Comparison of ENCODE assay signal across 11 mouse cellular contexts in the genomic region with DNA sequence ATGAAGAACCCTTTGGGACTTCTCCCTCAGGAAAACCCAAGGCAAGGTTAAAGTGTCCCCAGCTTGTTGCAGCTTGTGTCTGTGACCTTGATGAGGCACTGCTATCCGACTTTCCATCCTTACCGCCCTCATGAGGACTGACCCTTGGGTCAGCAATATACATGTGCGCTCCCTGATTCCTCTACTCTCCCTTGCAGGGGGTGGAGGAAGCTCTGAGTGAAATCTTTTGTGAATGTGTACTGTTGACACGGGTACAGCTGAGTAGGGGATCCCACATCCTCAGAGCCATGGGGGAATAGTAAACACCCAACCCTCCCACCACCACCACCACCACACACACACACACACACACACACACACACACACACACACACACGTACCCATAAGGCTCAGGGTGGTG. TPM values are rescaled to one million over a fixed set of nuclear protein-coding genes. Genes with fewer than 3 reads are reported as not detected.
DNase-seq lines count a peak whose midpoint lies in the region; ATAC-seq lines count a peak whose summit lies in the region.
"Had no signal": no experiment of that assay in that cellular context is flagged by ENCODE, and none has a peak within 500 bp of the region (broad histone marks: within the 10 kb centered on the region; RNA-seq: fewer than 3 reads in every experiment).

No protein-coding gene starts in this region.

- 56% methylated on average over 5 of the region's 5 CpGs for WGBS in kidney, embryonic 14.5 days
- WGBS in midbrain, embryonic 10.5 days: 59% methylated on average over 5 of the region's 5 CpGs
- WGBS in midbrain, embryonic 14.5 days: 66% methylated on average over 5 of the region's 5 CpGs
- WGBS in intestine, embryonic 15.5 days: 42% methylated on average over 5 of the region's 5 CpGs
- 67% methylated on average over 5 of the region's 5 CpGs for WGBS in limb, embryonic 12.5 days

- H3K4me3 ChIP-seq in kidney, embryonic 14.5 days (ENCODE audit: low read length): no peak overlapping the region
- H3K4me3 ChIP-seq in midbrain, embryonic 10.5 days: no peak overlapping the region
- no peak overlapping the region for H3K4me3 ChIP-seq in midbrain, embryonic 14.5 days (replicated peaks; ENCODE audit: low read depth, low read length)
- no peak overlapping the region for H3K4me3 ChIP-seq in intestine, embryonic 15.5 days (replicated peaks)
- H3K4me3 ChIP-seq in limb, embryonic 12.5 days (replicated peaks): no peak overlapping the region
- H3K4me3 ChIP-seq: forebrain, embryonic 13.5 days; midbrain, embryonic 12.5 days had no signal

- H3K27me3 ChIP-seq in kidney, embryonic 14.5 days (ENCODE audit: control insufficient read depth, insufficient read depth, low read length): no peaks in the 10 kb centered on the region
- no peaks in the 10 kb centered on the region for H3K27me3 ChIP-seq in midbrain, embryonic 10.5 days (ENCODE audit: low read depth, poor library complexity, severe bottlenecking)
- no peaks in the 10 kb centered on the region for H3K27me3 ChIP-seq in midbrain, embryonic 14.5 days (ENCODE audit: control insufficient read depth, insufficient read depth, low read length)
- H3K27me3 ChIP-seq in intestine, embryonic 15.5 days (replicated peaks): no peaks in the 10 kb centered on the region
- H3K27me3 ChIP-seq in limb, embryonic 12.5 days: no peaks in the 10 kb centered on the region
- H3K27me3 ChIP-seq: midbrain, embryonic 12.5 days had no signal

- no peak overlapping the region for H3K27ac ChIP-seq in kidney, embryonic 14.5 days (ENCODE audit: low read depth, low read length)
- H3K27ac ChIP-seq in midbrain, embryonic 10.5 days (replicated peaks): peak overlapping the region; percentile 57; the same call in 1 of the 2 replicates
- no peak overlapping the region for H3K27ac ChIP-seq in midbrain, embryonic 14.5 days (replicated peaks; ENCODE audit: low read depth, low read length)
- 0 out of 2 replicates have a peak overlapping the region, but pooled peaks have one; percentile 51 for H3K27ac ChIP-seq in intestine, embryonic 15.5 days
- no peak overlapping the region for H3K27ac ChIP-seq in limb, embryonic 12.5 days
- H3K27ac ChIP-seq: forebrain, embryonic 13.5 days; macrophage; midbrain, embryonic 12.5 days had no signal

- no peaks in the 10 kb centered on the region for H3K4me1 ChIP-seq in kidney, embryonic 14.5 days (ENCODE audit: control insufficient read depth, insufficient read depth, low read length)
- H3K4me1 ChIP-seq in midbrain, embryonic 10.5 days: peaks cover 14% of the 10 kb centered on the region
- H3K4me1 ChIP-seq in midbrain, embryonic 14.5 days (ENCODE audit: control insufficient read depth, insufficient read depth, low read length): 0 out of 2 replicates have a peak, but pooled peaks cover 3% of the 10 kb centered on the region
- H3K4me1 ChIP-seq in intestine, embryonic 15.5 days (replicated peaks): peaks cover 4% of the 10 kb centered on the region; the same call in 1 of the 2 replicates
- peaks cover 4% of the 10 kb centered on the region for H3K4me1 ChIP-seq in limb, embryonic 12.5 days (replicated peaks)

- no peak for DNase-seq in kidney, postnatal 25 days
- DNase-seq in midbrain, embryonic 10.5 days (ENCODE audit: low spot score): no peak
- no peak for DNase-seq in midbrain, embryonic 14.5 days
- no peak for DNase-seq in thymus, postnatal 25 days

- 0 out of 2 replicates have a peak, but pooled peaks have one; percentile 36 for ATAC-seq in kidney, embryonic 14.5 days (ENCODE audit: low FRiP score, low TSS enrichment)
- ATAC-seq in midbrain, embryonic 14.5 days (ENCODE audit: low FRiP score, low TSS enrichment): no peak
- ATAC-seq in intestine, embryonic 15.5 days: no peak; the same call in 1 of the 2 replicates
- peak; percentile 26 for ATAC-seq in limb, embryonic 12.5 days (ENCODE audit: insufficient number of reproducible peaks, insufficient read depth, low FRiP score, low TSS enrichment, low read depth)

- no peak overlapping the region for H3K9ac ChIP-seq in kidney, embryonic 14.5 days (ENCODE audit: low read depth, low read length)
- no peak overlapping the region for H3K9ac ChIP-seq in midbrain, embryonic 14.5 days (replicated peaks; ENCODE audit: low read length)
- H3K9ac ChIP-seq in intestine, embryonic 15.5 days: no peak overlapping the region
- no peak overlapping the region for H3K9ac ChIP-seq in limb, embryonic 12.5 days (replicated peaks)
- H3K9ac ChIP-seq: forebrain, embryonic 13.5 days; midbrain, embryonic 12.5 days had no signal

- H3K4me2 ChIP-seq in kidney, embryonic 14.5 days (replicated peaks; ENCODE audit: low read depth, low read length): no peak overlapping the region
- no peak overlapping the region for H3K4me2 ChIP-seq in midbrain, embryonic 14.5 days (ENCODE audit: low read length)
- no peak overlapping the region for H3K4me2 ChIP-seq in intestine, embryonic 15.5 days (replicated peaks)
- H3K4me2 ChIP-seq in limb, embryonic 12.5 days: no peak overlapping the region
- H3K4me2 ChIP-seq: forebrain, embryonic 13.5 days; midbrain, embryonic 12.5 days had no signal

- H3K9me3 ChIP-seq in kidney, embryonic 14.5 days (ENCODE audit: control insufficient read depth, low read length): no peaks in the 10 kb centered on the region
- no peaks in the 10 kb centered on the region for H3K9me3 ChIP-seq in midbrain, embryonic 10.5 days (replicated peaks)
- H3K9me3 ChIP-seq in midbrain, embryonic 14.5 days (ENCODE audit: control insufficient read depth, low read length): no peaks in the 10 kb centered on the region
- H3K9me3 ChIP-seq in intestine, embryonic 15.5 days: no peaks in the 10 kb centered on the region
- no peaks in the 10 kb centered on the region for H3K9me3 ChIP-seq in limb, embryonic 12.5 days
- H3K9me3 ChIP-seq: forebrain, embryonic 13.5 days; midbrain, embryonic 12.5 days had no signal

- no peaks in the 10 kb centered on the region for H3K36me3 ChIP-seq in kidney, embryonic 14.5 days (ENCODE audit: control insufficient read depth, insufficient read depth, low read length)
- no peaks in the 10 kb centered on the region for H3K36me3 ChIP-seq in midbrain, embryonic 10.5 days
- no peaks in the 10 kb centered on the region for H3K36me3 ChIP-seq in midbrain, embryonic 14.5 days (ENCODE audit: control insufficient read depth, insufficient read depth, low read length)
- no peaks in the 10 kb centered on the region for H3K36me3 ChIP-seq in intestine, embryonic 15.5 days
- H3K36me3 ChIP-seq in limb, embryonic 12.5 days: no peaks in the 10 kb centered on the region
- H3K36me3 ChIP-seq: midbrain, embryonic 12.5 days had no signal

RNA-seq across cellular contexts. Expression of gene Qrich2, which starts 2.7 kb away (rescaled TPM):
- polyA plus RNA-seq in kidney, embryonic 14.5 days (2014; fragmentation: Nextera tagmentation; extraction: Ambion mirVana): 0.34 and 0.39 TPM in 2 replicates
- polyA plus RNA-seq in midbrain, embryonic 10.5 days (2016; fragmentation: Nextera tagmentation; extraction: Ambion mirVana): 0.10 and 0.21 TPM in 2 replicates
- polyA plus RNA-seq in midbrain, embryonic 14.5 days (2014; fragmentation: Nextera tagmentation; extraction: Ambion mirVana): 0.09 TPM in 1 of 2 replicates, not detected in the other
- 0.30 TPM in 1 of 2 replicates, not detected in the other for polyA plus RNA-seq in intestine, embryonic 15.5 days (2015; fragmentation: Nextera tagmentation; extraction: Ambion mirVana)
- polyA plus RNA-seq in limb, embryonic 12.5 days (2016; fragmentation: Nextera tagmentation; extraction: Ambion mirVana): 0.35 TPM in 2 replicates
- polyA plus RNA-seq: forebrain, embryonic 13.5 days; liver, embryonic 16.5 days; macrophage; midbrain, embryonic 12.5 days had no signal

RNA-seq across cellular contexts. Expression of gene Ubald2, which starts 29.4 kb away (rescaled TPM):
- 79.7 and 80.8 TPM in 2 replicates for polyA plus RNA-seq in kidney, embryonic 14.5 days (2014; fragmentation: Nextera tagmentation; extraction: Ambion mirVana)
- 37.5 and 40.9 TPM in 2 replicates for polyA plus RNA-seq in midbrain, embryonic 10.5 days (2016; fragmentation: Nextera tagmentation; extraction: Ambion mirVana)
- 77.5 and 87.8 TPM in 2 replicates for polyA plus RNA-seq in midbrain, embryonic 14.5 days (2014; fragmentation: Nextera tagmentation; extraction: Ambion mirVana)
- 48.8 and 50.7 TPM in 2 replicates for polyA plus RNA-seq in intestine, embryonic 15.5 days (2015; fragmentation: Nextera tagmentation; extraction: Ambion mirVana)
- polyA plus RNA-seq in limb, embryonic 12.5 days (2016; fragmentation: Nextera tagmentation; extraction: Ambion mirVana): 36.6 and 48.4 TPM in 2 replicates

RNA-seq across cellular contexts. Expression of gene Prpsap1, which starts 30.7 kb away (rescaled TPM):
- 160 and 212 TPM in 2 replicates for polyA plus RNA-seq in kidney, embryonic 14.5 days (2014; fragmentation: Nextera tagmentation; extraction: Ambion mirVana)
- polyA plus RNA-seq in midbrain, embryonic 10.5 days (2016; fragmentation: Nextera tagmentation; extraction: Ambion mirVana): 224 and 227 TPM in 2 replicates
- 171 and 174 TPM in 2 replicates for polyA plus RNA-seq in midbrain, embryonic 14.5 days (2014; fragmentation: Nextera tagmentation; extraction: Ambion mirVana)
- 210 and 225 TPM in 2 replicates for polyA plus RNA-seq in intestine, embryonic 15.5 days (2015; fragmentation: Nextera tagmentation; extraction: Ambion mirVana)
- 186 and 199 TPM in 2 replicates for polyA plus RNA-seq in limb, embryonic 12.5 days (2016; fragmentation: Nextera tagmentation; extraction: Ambion mirVana)

RNA-seq across cellular contexts. Expression of gene Rnf157, which starts 50.5 kb away (rescaled TPM):
- polyA plus RNA-seq in kidney, embryonic 14.5 days (2014; fragmentation: Nextera tagmentation; extraction: Ambion mirVana): 9.1 and 14.1 TPM in 2 replicates
- polyA plus RNA-seq in midbrain, embryonic 10.5 days (2016; fragmentation: Nextera tagmentation; extraction: Ambion mirVana): 5.3 and 10.1 TPM in 2 replicates
- polyA plus RNA-seq in midbrain, embryonic 14.5 days (2014; fragmentation: Nextera tagmentation; extraction: Ambion mirVana): 45.5 and 50.2 TPM in 2 replicates
- 16.4 and 18.2 TPM in 2 replicates for polyA plus RNA-seq in intestine, embryonic 15.5 days (2015; fragmentation: Nextera tagmentation; extraction: Ambion mirVana)
- 25.2 and 26.7 TPM in 2 replicates for polyA plus RNA-seq in limb, embryonic 12.5 days (2016; fragmentation: Nextera tagmentation; extraction: Ambion mirVana)

Comparison
In these comparisons a context has a peak if more than half of its experiments do, and no peak if none do; other contexts are left out.
1. H3K27ac ChIP-seq: peak in midbrain, embryonic 10.5 days (single experiment) and intestine, embryonic 15.5 days (single experiment); none in kidney, embryonic 14.5 days (single experiment), midbrain, embryonic 14.5 days (single experiment) and limb, embryonic 12.5 days (single experiment).
2. ATAC-seq: peak in kidney, embryonic 14.5 days (single experiment) and limb, embryonic 12.5 days (single experiment); none in midbrain, embryonic 14.5 days (single experiment) and intestine, embryonic 15.5 days (single experiment).